Mouse (Mus musculus) heart, adult 18-20 months (tissue): Measurements from ENCODE around the gene Sync. TPM values are rescaled to one million over a fixed set of nuclear protein-coding genes. Genes with fewer than 3 reads are reported as not detected.

Source experiments
- DNase-seq, 2 experiments: peaks; one replicate each; pipeline ENCODE4 v3.0.0; 2021 to 2022; ENCODE audit warnings: mixed read lengths in 1 of 2
- total RNA-seq, 2 experiments: library from RNA; stranded (reverse); gene quantifications; 2 replicates each; pipeline ENCODE4 v1.2.3; 2021

Sync gene
- total RNA-seq, 2 experiments from 2014 or later = 18.9 to 24.9 TPM

GRCm38 (mm10) chr4:129303816-129304215 lies 16.4 kb downstream of the Sync start:
- peak in 1 of 2 experiments; percentile 7 for DNase-seq

GRCm38 (mm10) chr4:129304306-129304705 lies 16.9 kb downstream of the Sync start:
- no peak for DNase-seq

- no peak for DNase-seq
Observed at GRCm38 (mm10) chr4:129307936-129308335, 20.5 kb downstream of the Sync start.

GRCm38 (mm10) chr4:129313886-129314285 lies 26.5 kb downstream of the Sync start:
- no peak for DNase-seq

- no peak for DNase-seq
Observed at GRCm38 (mm10) chr4:129320876-129321275, 33.5 kb downstream of the Sync start.

- no peak for DNase-seq
Observed at GRCm38 (mm10) chr4:129322042-129322441, 34.6 kb downstream of the Sync start.

- DNase-seq = no peak
Observed at GRCm38 (mm10) chr4:129323491-129323890, 36.1 kb downstream of the Sync start.

- DNase-seq = no peak
Observed at GRCm38 (mm10) chr4:129324756-129325155, 37.3 kb downstream of the Sync start.

GRCm38 (mm10) chr4:129326191-129326590 lies 38.8 kb downstream of the Sync start:
- DNase-seq = no peak

- DNase-seq = no peak
Observed at GRCm38 (mm10) chr4:129332846-129333245, 45.4 kb downstream of the Sync start.

GRCm38 (mm10) chr4:129334677-129335215 lies 47.3 kb downstream of the Sync start:
- no peak for DNase-seq

- DNase-seq = peak; percentile 97 to 98
Observed at GRCm38 (mm10) chr4:129335216-129336074, 48.0 kb downstream of the Sync start, which contains the start of the genes Rbbp4 and Zbtb8os. Gene Rbbp4 (minus strand): TSS chr4:129335370. Gene Zbtb8os (plus strand): TSS chr4:129335695.

- DNase-seq = no peak
Observed at GRCm38 (mm10) chr4:129336291-129336690, 48.9 kb downstream of the Sync start.

- no peak for DNase-seq
Observed at GRCm38 (mm10) chr4:129339743-129340142, 52.3 kb downstream of the Sync start.

- DNase-seq = no peak
Observed at GRCm38 (mm10) chr4:129341888-129342287, 54.5 kb downstream of the Sync start.

GRCm38 (mm10) chr4:129342705-129343104 lies 55.3 kb downstream of the Sync start:
- DNase-seq = no peak

GRCm38 (mm10) chr4:129346481-129347154 lies 59.2 kb downstream of the Sync start:
- peak; percentile 43 to 52 for DNase-seq

GRCm38 (mm10) chr4:129350644-129351043 lies 63.2 kb downstream of the Sync start:
- peak; percentile 67 to 87 for DNase-seq

- DNase-seq = no peak
Observed at GRCm38 (mm10) chr4:129351111-129351510, 63.7 kb downstream of the Sync start.

- no peak for DNase-seq
Observed at GRCm38 (mm10) chr4:129353176-129353575, 65.8 kb downstream of the Sync start.

GRCm38 (mm10) chr4:129354236-129354635 lies 66.8 kb downstream of the Sync start:
- DNase-seq = peak in 1 of 2 experiments; percentile 44

GRCm38 (mm10) chr4:129357613-129358163 lies 70.3 kb downstream of the Sync start:
- no peak for DNase-seq
